Mouse (Mus musculus): ENCODE measurements at regions not wholly inside any gene's neighbourhood (a gene's known extent, or its start where the extent isn't known, plus 50 kb on each side); places are given as distances from the start of the nearest gene placed in this dataset.

- H3K9ac ChIP-seq (replicated peaks; ENCODE audit: low read depth, low read length) = no peak overlapping the region
- no peak; the same call in 1 of the 2 replicates for ATAC-seq (ENCODE audit: low read depth)
- H3K4me1 ChIP-seq (ENCODE audit: control insufficient read depth, insufficient read depth, low read length) = no peaks in the 10 kb centered on the region
- H3K4me3 ChIP-seq (ENCODE audit: low read depth, low read length) = no peak overlapping the region
- H3K9me3 ChIP-seq (ENCODE audit: control insufficient read depth, low read length) = no peaks in the 10 kb centered on the region
- no peak overlapping the region for H3K4me2 ChIP-seq (ENCODE audit: low read depth, low read length)
- H3K27me3 ChIP-seq (ENCODE audit: control insufficient read depth, insufficient read depth, low read length) = no peaks in the 10 kb centered on the region
- H3K36me3 ChIP-seq (ENCODE audit: control insufficient read depth, insufficient read depth, low read length) = no peaks in the 10 kb centered on the region
- H3K27ac ChIP-seq (ENCODE audit: low read depth, low read length) = no peak overlapping the region
- WGBS = 45% methylated on average over 2 of the region's 2 CpGs
Measured at GRCm38 (mm10) chr5:51241156-51241555, 326.4 kb downstream of the Ppargc1a start.

- H3K27me3 ChIP-seq (ENCODE audit: control insufficient read depth, insufficient read depth, low read length) = no peaks in the 10 kb centered on the region
- H3K36me3 ChIP-seq (ENCODE audit: control insufficient read depth, insufficient read depth, low read length) = no peaks in the 10 kb centered on the region
- H3K4me2 ChIP-seq (ENCODE audit: low read depth, low read length) = no peak overlapping the region
- no peak overlapping the region for H3K4me3 ChIP-seq (ENCODE audit: low read depth, low read length)
- no peaks in the 10 kb centered on the region for H3K9me3 ChIP-seq (ENCODE audit: control insufficient read depth, low read length)
- H3K27ac ChIP-seq (ENCODE audit: low read depth, low read length) = no peak overlapping the region
- H3K4me1 ChIP-seq (ENCODE audit: control insufficient read depth, insufficient read depth, low read length) = no peaks in the 10 kb centered on the region
- no peak overlapping the region for H3K9ac ChIP-seq (replicated peaks; ENCODE audit: low read depth, low read length)
- no peak for ATAC-seq (ENCODE audit: low read depth)
- WGBS = 80% methylated on average over 2 of the region's 2 CpGs
Measured at GRCm38 (mm10) chr5:51234004-51234355, 333.5 kb downstream of the Ppargc1a start.

GRCm38 (mm10) chr5:51233271-51234003 is 334.1 kb downstream of the Ppargc1a start:
- WGBS = 41% methylated on average over 5 of the region's 5 CpGs
- H3K9ac ChIP-seq (replicated peaks; ENCODE audit: low read depth, low read length) = no peak overlapping the region
- no peaks in the 10 kb centered on the region for H3K27me3 ChIP-seq (ENCODE audit: control insufficient read depth, insufficient read depth, low read length)
- H3K4me2 ChIP-seq (ENCODE audit: low read depth, low read length) = no peak overlapping the region
- H3K4me1 ChIP-seq (ENCODE audit: control insufficient read depth, insufficient read depth, low read length) = no peaks in the 10 kb centered on the region
- no peaks in the 10 kb centered on the region for H3K36me3 ChIP-seq (ENCODE audit: control insufficient read depth, insufficient read depth, low read length)
- no peak overlapping the region for H3K27ac ChIP-seq (ENCODE audit: low read depth, low read length)
- no peak for ATAC-seq (ENCODE audit: low read depth)
- H3K9me3 ChIP-seq (ENCODE audit: control insufficient read depth, low read length) = no peaks in the 10 kb centered on the region
- H3K4me3 ChIP-seq (ENCODE audit: low read depth, low read length) = no peak overlapping the region

- Histone ChIP-seq H3K9me3 (ENCODE audit: control insufficient read depth, low read length) (no peaks in the 10 kb centered on the region), H3K27me3 (ENCODE audit: control insufficient read depth, insufficient read depth, low read length) (no peaks in the 10 kb centered on the region), H3K27ac (ENCODE audit: low read depth, low read length) (no peak overlapping the region), H3K4me1 (ENCODE audit: control insufficient read depth, insufficient read depth, low read length) (no peaks in the 10 kb centered on the region), H3K9ac (replicated peaks; ENCODE audit: low read depth, low read length) (no peak overlapping the region), H3K36me3 (ENCODE audit: control insufficient read depth, insufficient read depth, low read length) (no peaks in the 10 kb centered on the region), H3K4me3 (ENCODE audit: low read depth, low read length) (no peak overlapping the region), H3K4me2 (ENCODE audit: low read depth, low read length) (no peak overlapping the region)
- 98% methylated on average over 2 of the region's 2 CpGs for WGBS
- no peak for ATAC-seq (ENCODE audit: low read depth)
Measured at GRCm38 (mm10) chr5:51229806-51230205, 337.7 kb downstream of the Ppargc1a start.

GRCm38 (mm10) chr5:51227996-51228395 is 339.5 kb downstream of the Ppargc1a start:
- ATAC-seq (ENCODE audit: low read depth) = peak; percentile 74; the same call in 1 of the 2 replicates
- Histone ChIP-seq H3K4me1 (ENCODE audit: control insufficient read depth, insufficient read depth, low read length) (no peaks in the 10 kb centered on the region), H3K4me2 (ENCODE audit: low read depth, low read length) (no peak overlapping the region), H3K9me3 (ENCODE audit: control insufficient read depth, low read length) (no peaks in the 10 kb centered on the region), H3K36me3 (ENCODE audit: control insufficient read depth, insufficient read depth, low read length) (no peaks in the 10 kb centered on the region), H3K4me3 (ENCODE audit: low read depth, low read length) (no peak overlapping the region), H3K27ac (ENCODE audit: low read depth, low read length) (no peak overlapping the region), H3K27me3 (ENCODE audit: control insufficient read depth, insufficient read depth, low read length) (no peaks in the 10 kb centered on the region), H3K9ac (replicated peaks; ENCODE audit: low read depth, low read length) (no peak overlapping the region)
- 43% methylated on average over 3 of the region's 3 CpGs for WGBS

- Histone ChIP-seq H3K4me2 (ENCODE audit: low read depth, low read length) (no peak overlapping the region), H3K27me3 (ENCODE audit: control insufficient read depth, insufficient read depth, low read length) (no peaks in the 10 kb centered on the region), H3K9ac (replicated peaks; ENCODE audit: low read depth, low read length) (no peak overlapping the region), H3K4me1 (ENCODE audit: control insufficient read depth, insufficient read depth, low read length) (no peaks in the 10 kb centered on the region), H3K9me3 (ENCODE audit: control insufficient read depth, low read length) (no peaks in the 10 kb centered on the region), H3K36me3 (ENCODE audit: control insufficient read depth, insufficient read depth, low read length) (no peaks in the 10 kb centered on the region), H3K27ac (ENCODE audit: low read depth, low read length) (no peak overlapping the region), H3K4me3 (ENCODE audit: low read depth, low read length) (no peak overlapping the region)
- no peak for ATAC-seq (ENCODE audit: low read depth)
- WGBS = 73% methylated on average over 1 of the region's 1 CpGs
Measured at GRCm38 (mm10) chr5:51203266-51203665, 364.3 kb downstream of the Ppargc1a start.

GRCm38 (mm10) chr5:51202525-51203215 is 364.9 kb downstream of the Ppargc1a start:
- no peak for ATAC-seq (ENCODE audit: low read depth)
- Histone ChIP-seq H3K4me3 (ENCODE audit: low read depth, low read length) (no peak overlapping the region), H3K27ac (ENCODE audit: low read depth, low read length) (no peak overlapping the region), H3K4me1 (ENCODE audit: control insufficient read depth, insufficient read depth, low read length) (no peaks in the 10 kb centered on the region), H3K9ac (replicated peaks; ENCODE audit: low read depth, low read length) (no peak overlapping the region), H3K4me2 (ENCODE audit: low read depth, low read length) (no peak overlapping the region), H3K27me3 (ENCODE audit: control insufficient read depth, insufficient read depth, low read length) (no peaks in the 10 kb centered on the region), H3K9me3 (ENCODE audit: control insufficient read depth, low read length) (no peaks in the 10 kb centered on the region), H3K36me3 (ENCODE audit: control insufficient read depth, insufficient read depth, low read length) (no peaks in the 10 kb centered on the region)
- 43% methylated on average over 4 of the region's 4 CpGs for WGBS

GRCm38 (mm10) chr5:51196393-51197347 is 370.9 kb downstream of the Ppargc1a start:
- Histone ChIP-seq H3K4me2 (ENCODE audit: low read depth, low read length) (no peak overlapping the region), H3K27me3 (ENCODE audit: control insufficient read depth, insufficient read depth, low read length) (no peaks in the 10 kb centered on the region), H3K27ac (ENCODE audit: low read depth, low read length) (no peak overlapping the region), H3K36me3 (ENCODE audit: control insufficient read depth, insufficient read depth, low read length) (no peaks in the 10 kb centered on the region), H3K9me3 (ENCODE audit: control insufficient read depth, low read length) (no peaks in the 10 kb centered on the region), H3K9ac (replicated peaks; ENCODE audit: low read depth, low read length) (no peak overlapping the region), H3K4me3 (ENCODE audit: low read depth, low read length) (no peak overlapping the region), H3K4me1 (ENCODE audit: control insufficient read depth, insufficient read depth, low read length) (no peaks in the 10 kb centered on the region)
- ATAC-seq (ENCODE audit: low read depth) = peak; percentile 85
- WGBS = 34% methylated on average over 4 of the region's 4 CpGs
